Mouse (Mus musculus) CH12.LX (cell line): Measurements from ENCODE around the gene Actl6a. TPM values are rescaled to one million over a fixed set of nuclear protein-coding genes. Genes with fewer than 3 reads are reported as not detected.

Experiments
- DNase-seq: peaks from one replicate; pipeline ENCODE4 v3.0.0-alpha.2; 2013; ENCODE audit errors: extremely low read depth
- H3K27ac ChIP-seq: 2 replicates; pipeline ENCODE4 v1.5.1; 2012; ENCODE audit warnings: low read depth, mild to moderate bottlenecking, control low read depth, moderate library complexity; ENCODE audit not compliant: insufficient read depth
- H3K27me3 ChIP-seq: replicated peaks from 2 replicates; pipeline ENCODE3; 2012; ENCODE audit warnings: inconsistent platforms
- H3K36me3 ChIP-seq, 2 experiments: replicated peaks in 1 of 2; 2 replicates each; pipeline versions ENCODE3 to v1.6.1; 2012; ENCODE audit warnings: inconsistent platforms in 1 of 2, low read length in 1 of 2, mild to moderate bottlenecking in 1 of 2, mixed read lengths in 1 of 2, moderate library complexity in 1 of 2; ENCODE audit not compliant: control insufficient read depth in 1 of 2, insufficient read depth in 1 of 2
- H3K4me1 ChIP-seq, 2 experiments: 2 replicates each; pipeline ENCODE4 v1.6.1; 2012; ENCODE audit warnings: inconsistent platforms in 1 of 2, moderate library complexity in 1 of 2; ENCODE audit not compliant: insufficient read depth in 2 of 2, control insufficient read depth in 1 of 2
- H3K4me2 ChIP-seq: 2 replicates; pipeline ENCODE4 v1.6.1; 2012; ENCODE audit warnings: low read depth, mild to moderate bottlenecking, control low read depth; ENCODE audit not compliant: poor library complexity, insufficient read depth, severe bottlenecking
- H3K4me3 ChIP-seq, 3 experiments: fragments of 150-350 bp in 1 of 3; sonication (generic) in 1 of 3; replicated peaks in 1 of 3; 2 replicates each; pipeline versions ENCODE3 to v1.5.1; 2011 to 2012; ENCODE audit warnings: low read depth in 2 of 3, low read length in 2 of 3, mild to moderate bottlenecking in 2 of 3, moderate library complexity in 2 of 3, control low read depth in 1 of 3, improper control_type of control experiment in 1 of 3, inconsistent platforms in 1 of 3, mixed read lengths in 1 of 3; ENCODE audit not compliant: poor library complexity in 1 of 3
- H3K79me2 ChIP-seq: replicated peaks from 2 replicates; pipeline ENCODE4 v1.6.1; 2012; ENCODE audit warnings: mild to moderate bottlenecking, moderate library complexity; ENCODE audit not compliant: control insufficient read depth, poor library complexity, insufficient read depth, severe bottlenecking; ENCODE audit errors: extremely low read depth
- H3K9ac ChIP-seq: 2 replicates; pipeline ENCODE4 v1.6.1; 2012; ENCODE audit warnings: low read depth, mild to moderate bottlenecking, control low read depth, moderate library complexity; ENCODE audit not compliant: insufficient read depth
- H3K9me3 ChIP-seq: replicated peaks from 2 replicates; pipeline ENCODE3; 2012; ENCODE audit warnings: low read length, inconsistent platforms, mixed read lengths
- EP300 ChIP-seq: IDR thresholded peaks from 2 replicates; pipeline ENCODE4 v1.6.1; 2011; ENCODE audit warnings: low read length, improper control_type of control experiment
- GABPA ChIP-seq: IDR thresholded peaks from 2 replicates; pipeline ENCODE4 v1.6.1; 2012; ENCODE audit warnings: low read depth, low read length, improper control_type of control experiment, inconsistent platforms; ENCODE audit not compliant: insufficient replicate concordance
- HCFC1 ChIP-seq: IDR thresholded peaks from 2 replicates; pipeline ENCODE4 v1.6.1; 2012; ENCODE audit warnings: low read depth, mild to moderate bottlenecking, inconsistent platforms, low read length, improper control_type of control experiment
- IRF4 ChIP-seq: IDR thresholded peaks from 2 replicates; pipeline ENCODE4 v1.6.1; 2014; ENCODE audit warnings: low read depth, mild to moderate bottlenecking, inconsistent platforms, low read length, improper control_type of control experiment
- JUND ChIP-seq: conservative IDR thresholded peaks from 2 replicates; pipeline ENCODE4 v1.6.1; 2011; ENCODE audit warnings: low read depth, low read length, improper control_type of control experiment
- KAT2A ChIP-seq: IDR thresholded peaks from 2 replicates; pipeline ENCODE4 v1.6.1; 2012; ENCODE audit warnings: low read length, improper control_type of control experiment, inconsistent platforms; ENCODE audit not compliant: insufficient replicate concordance
- MAFK ChIP-seq: IDR thresholded peaks from 2 replicates; pipeline ENCODE4 v1.6.1; 2011; ENCODE audit warnings: low read length, improper control_type of control experiment; ENCODE audit not compliant: insufficient replicate concordance
- MAX ChIP-seq: IDR thresholded peaks from 2 replicates; pipeline ENCODE4 v1.6.1; 2011; ENCODE audit warnings: low read length, improper control_type of control experiment
- MEF2A ChIP-seq: IDR thresholded peaks from 2 replicates; pipeline ENCODE4 v1.6.1; 2014; ENCODE audit warnings: low read depth, mild to moderate bottlenecking, inconsistent platforms, low read length, improper control_type of control experiment, borderline replicate concordance
- MXI1 ChIP-seq: IDR thresholded peaks from 2 replicates; pipeline ENCODE4 v1.6.1; 2011; ENCODE audit warnings: mild to moderate bottlenecking, low read depth, low read length, improper control_type of control experiment
- NELFE ChIP-seq: IDR thresholded peaks from 2 replicates; pipeline ENCODE4 v1.6.1; 2011; ENCODE audit warnings: low read depth, low read length, improper control_type of control experiment
- RAD21 ChIP-seq: IDR thresholded peaks from 2 replicates; pipeline ENCODE4 v1.6.1; 2011; ENCODE audit warnings: low read depth, mild to moderate bottlenecking, low read length, improper control_type of control experiment, moderate library complexity
- UBTF ChIP-seq: IDR thresholded peaks from 2 replicates; pipeline ENCODE4 v1.6.1; 2012; ENCODE audit warnings: low read depth, mild to moderate bottlenecking, inconsistent platforms, low read length, improper control_type of control experiment, moderate library complexity
- USF2 ChIP-seq: conservative IDR thresholded peaks from 2 replicates; pipeline ENCODE4 v1.6.1; 2011; ENCODE audit warnings: low read depth, low read length, improper control_type of control experiment
- dilution Hi-C: fragments of 300-500 bp; cut with MboI; formaldehyde crosslinking; loops from 2 replicates; pipeline ENCODE4 v1.14.3; 2020; ENCODE audit warnings: low sequenced_read_pairs; ENCODE audit not compliant: extremely low pct_unique_long_range_greater_than_20kb, extremely low pct_ligation_motif_present
- in situ Hi-C: fragments of 300-500 bp; cut with MboI; formaldehyde crosslinking; loops from 3 replicates; pipeline ENCODE4 v1.14.3; 2019; ENCODE audit warnings: low sequenced_read_pairs, low pct_ligation_motif_present, low pct_unique_long_range_greater_than_20kb, mixed read lengths
- polyA plus RNA-seq: library from polyadenylated mRNA; unstranded; fragments of >175 nt; gene quantifications from 2 replicates; pipeline ENCODE4 v1.2.1, GENCODE M21; 2012; ENCODE audit warnings: low read depth; ENCODE audit not compliant: insufficient read length
- total RNA-seq, 2 experiments: library from RNA; depleted of rRNA; stranded (reverse); fragments of 300-350 nt in 1 of 2; fragments of >200 nt in 1 of 2; gene quantifications; 2 replicates each; pipeline ENCODE4 v1.2.3; 2012 to 2014

Gene Actl6a
- total and polyA plus RNA-seq, 3 experiments: 80.7 to 132 (median 89.1) TPM

DNA sequence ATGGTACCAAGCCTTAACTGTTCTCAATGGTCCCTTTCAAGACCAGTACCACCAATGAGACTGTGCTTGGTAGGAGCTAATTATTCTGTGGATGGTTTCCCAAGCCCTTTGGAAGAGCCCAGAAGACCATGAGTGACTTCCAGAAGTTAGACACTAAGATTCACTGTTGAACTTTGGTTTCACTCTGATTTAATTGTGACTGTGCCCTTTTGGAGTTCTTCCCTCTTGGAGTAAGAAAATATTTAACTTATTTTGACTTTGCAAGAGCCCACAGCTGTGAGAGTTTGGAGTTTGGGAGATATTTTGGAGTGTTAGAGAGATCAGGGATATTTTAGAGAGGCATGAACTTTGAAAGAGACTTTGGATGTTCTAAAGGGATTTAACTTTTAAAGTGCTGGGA is 32.9 kb upstream of the Actl6a start:
- Histone ChIP-seq H3K27ac (no peak overlapping the region), H3K79me2 (no peaks in the 10 kb centered on the region), H3K4me2 (no peak overlapping the region), H3K4me1 (no peaks in the 10 kb centered on the region), H3K36me3 (no peaks in the 10 kb centered on the region), H3K9ac (no peak overlapping the region), H3K4me3 (no peak overlapping the region), H3K27me3 (no peaks in the 10 kb centered on the region), H3K9me3 (peaks cover 3% of the 10 kb centered on the region)
- DNase-seq: no peak
- in situ Hi-C loops: no loop called here
- dilution Hi-C loops: no loop called here
- no peak for TF ChIP-seq UBTF
- TF ChIP-seq MAX: no peak
- no peak for TF ChIP-seq GABPA
- TF ChIP-seq HCFC1: no peak
- no peak for TF ChIP-seq EP300
- TF ChIP-seq RAD21: no peak
- TF ChIP-seq MXI1: no peak
- TF ChIP-seq MAFK: no peak
- TF ChIP-seq NELFE: no peak
- TF ChIP-seq IRF4: no peak
- no peak for TF ChIP-seq USF2
- TF ChIP-seq KAT2A: no peak
- TF ChIP-seq JUND: no peak
- no peak for TF ChIP-seq MEF2A

DNA sequence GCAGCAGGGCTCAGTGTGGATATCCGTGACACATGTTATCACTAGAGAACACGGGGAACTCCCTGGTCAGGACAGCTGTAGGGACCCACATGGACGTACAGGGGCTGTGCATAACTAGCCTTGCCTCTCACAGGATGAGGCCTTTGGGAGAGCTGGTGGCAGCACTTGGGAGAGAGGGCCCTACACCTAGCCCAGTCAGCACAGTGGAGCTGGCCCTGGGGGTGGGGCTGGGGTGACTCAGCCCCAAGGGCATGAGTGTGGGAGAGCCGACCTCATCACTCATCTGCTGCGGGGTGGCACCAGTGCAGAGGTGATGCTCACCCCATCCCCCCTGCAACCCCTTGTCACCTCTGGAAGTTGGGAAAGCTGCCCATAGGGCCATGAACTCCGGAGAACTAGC is 29.7 kb upstream of the Actl6a start:
- in situ Hi-C loops: loop anchor here (25.0 kb wide), 1 partner anchor 339 kb away; no protein-coding TSS in a partner anchor
- H3K9me3 ChIP-seq: peaks cover 3% of the 10 kb centered on the region
- no peak for DNase-seq
- TF ChIP-seq IRF4: no peak
- dilution Hi-C loops: no loop called here
- no peak overlapping the region for H3K4me3 ChIP-seq
- H3K27me3 ChIP-seq: no peaks in the 10 kb centered on the region
- H3K4me2 ChIP-seq: no peak overlapping the region
- no peaks in the 10 kb centered on the region for H3K36me3 ChIP-seq
- H3K9ac ChIP-seq: no peak overlapping the region
- no peaks in the 10 kb centered on the region for H3K79me2 ChIP-seq
- no peaks in the 10 kb centered on the region for H3K4me1 ChIP-seq
- H3K27ac ChIP-seq: no peak overlapping the region
